Mouse (Mus musculus) embryonic facial prominence, embryonic 14.5 days (tissue): ENCODE data around the gene Rap2a. TPM values are rescaled to one million over a fixed set of nuclear protein-coding genes. Genes with fewer than 3 reads are reported as not detected.

Source experiments
- ATAC-seq: fragments of 200-750 bp; cut with Nextera tagmentation; 2 replicates; pipeline ENCODE4 v1.8.0; 2017; ENCODE audit warnings: low read depth, moderate number of reproducible peaks, moderate TSS enrichment
- DNase-seq: peaks from one replicate; pipeline ENCODE4 v3.0.0-alpha.2; 2015; ENCODE audit warnings: low spot score
- H3K27ac ChIP-seq: fragments of 300-500 bp; sonication (generic); replicated peaks from 2 replicates; pipeline ENCODE4 v1.5.1; 2014; ENCODE audit warnings: low read depth, mild to moderate bottlenecking, low read length, moderate library complexity
- H3K27me3 ChIP-seq: fragments of 300-500 bp; sonication (generic); replicated peaks from 2 replicates; pipeline ENCODE4 v1.6.1; 2014; ENCODE audit warnings: low read length; ENCODE audit not compliant: control insufficient read depth, insufficient read depth
- H3K36me3 ChIP-seq: fragments of 300-500 bp; sonication (generic); 2 replicates; pipeline ENCODE4 v1.6.1; 2014; ENCODE audit warnings: low read length, mixed read lengths; ENCODE audit not compliant: control insufficient read depth, insufficient read depth
- H3K4me1 ChIP-seq: fragments of 300-500 bp; sonication (generic); 2 replicates; pipeline ENCODE4 v1.6.1; 2014; ENCODE audit warnings: antibody characterized with exemption, low read length; ENCODE audit not compliant: control insufficient read depth, insufficient read depth
- H3K4me2 ChIP-seq: fragments of 300-500 bp; sonication (generic); 2 replicates; pipeline ENCODE4 v1.6.1; 2014; ENCODE audit warnings: low read depth, mild to moderate bottlenecking, low read length, moderate library complexity, mixed read lengths
- H3K4me3 ChIP-seq: fragments of 300-500 bp; sonication (generic); 2 replicates; pipeline ENCODE4 v1.5.1; 2014; ENCODE audit warnings: low read depth, mild to moderate bottlenecking, low read length
- H3K9ac ChIP-seq: fragments of 300-500 bp; sonication (generic); 2 replicates; pipeline ENCODE4 v1.6.1; 2014; ENCODE audit warnings: low read depth, mild to moderate bottlenecking, low read length, moderate library complexity, mixed read lengths
- H3K9me3 ChIP-seq: fragments of 300-500 bp; sonication (generic); 2 replicates; pipeline ENCODE4 v1.6.1; 2016; ENCODE audit warnings: low read length; ENCODE audit not compliant: control insufficient read depth
- WGBS: fragments of 180-500 bp; shearing (Covaris S2); extraction: QIAGEN DNeasy Blood & Tissue Kit; methylation state at CpG from one replicate; pipeline ENCODE4 v1.1.7; 2014; 5-methylcytosine and 5-hydroxymethylcytosine counted together
- polyA plus RNA-seq: library from polyadenylated mRNA; unstranded; fragments of >200 nt; fragmentation: Nextera tagmentation; extraction: Ambion mirVana; gene quantifications from 2 replicates; pipeline ENCODE4 v1.2.1, GENCODE M21; 2014

Rap2a gene
- polyA plus RNA-seq, 1 experiment from 2014 or later, result 19.9 TPM

DNA sequence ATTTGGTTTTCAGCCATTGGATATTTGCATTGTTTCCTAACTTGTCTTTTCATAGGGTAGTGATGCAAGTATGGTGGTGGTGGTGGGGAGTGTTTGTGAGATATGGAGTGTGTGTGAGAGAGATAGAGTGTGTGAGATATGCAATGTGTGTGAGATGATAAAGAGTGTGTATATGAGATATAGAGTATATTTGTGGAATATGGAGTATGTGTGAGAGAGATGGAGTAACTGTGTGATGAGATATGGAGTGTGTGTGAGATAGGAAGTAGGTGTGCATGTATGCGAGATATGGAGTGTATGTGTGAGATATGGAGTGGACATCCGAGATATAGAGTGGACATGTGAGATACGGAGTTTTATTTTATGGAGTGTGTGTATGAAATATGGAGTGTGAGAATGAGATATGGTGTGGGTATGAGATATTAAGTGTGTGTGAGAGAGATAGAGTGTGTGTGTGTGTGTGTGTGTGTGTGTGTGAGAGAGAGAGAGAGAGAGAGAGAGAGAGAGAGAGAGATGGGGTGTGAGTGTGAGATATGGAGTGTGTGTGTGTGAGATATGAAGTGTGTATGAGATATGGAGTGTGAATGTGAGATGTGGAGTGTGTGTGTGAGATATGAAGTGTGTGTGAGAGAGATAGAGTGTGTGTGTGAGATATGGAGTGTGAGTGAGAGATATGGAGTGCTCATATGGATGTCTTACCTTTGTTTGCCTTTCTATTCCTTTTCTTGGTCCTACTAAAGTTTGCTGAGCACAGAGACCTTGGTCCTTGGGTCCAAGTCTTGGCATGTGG, 14.1 kb upstream of the Rap2a start:
- DNase-seq (no peak), ATAC-seq (no peak)
- H3K4me3 ChIP-seq, result no peak overlapping the region
- no peak overlapping the region for H3K4me2 ChIP-seq
- no peaks in the 10 kb centered on the region for H3K36me3 ChIP-seq
- H3K4me1 ChIP-seq, result no peaks in the 10 kb centered on the region
- no peak overlapping the region for H3K9ac ChIP-seq
- H3K27ac ChIP-seq, result no peak overlapping the region
- WGBS, result 94% methylated on average over 3 of the region's 3 CpGs
- H3K9me3 ChIP-seq, result no peaks in the 10 kb centered on the region
- no peaks in the 10 kb centered on the region for H3K27me3 ChIP-seq

DNA sequence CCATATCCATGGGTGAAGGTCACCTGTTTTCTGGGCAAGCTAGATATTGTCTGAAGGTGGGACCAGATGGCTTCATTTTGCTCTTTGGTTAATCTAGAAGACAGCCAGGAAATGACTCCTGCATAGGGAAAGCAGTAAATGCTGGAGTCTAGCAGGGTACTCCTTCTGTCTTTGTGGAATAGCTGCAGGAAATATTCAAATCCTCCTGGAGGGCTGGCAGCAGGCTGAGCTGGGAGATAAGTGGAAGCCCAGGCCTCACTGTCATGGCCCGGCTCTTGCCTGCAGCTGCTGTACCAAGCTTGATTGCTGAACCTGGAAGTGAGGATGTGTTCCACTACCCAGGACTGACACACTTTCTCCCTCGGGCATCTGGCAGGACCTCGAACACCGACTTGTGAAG, 11.4 kb upstream of the Rap2a start:
- Histone ChIP-seq H3K27ac (no peak overlapping the region), H3K9me3 (no peaks in the 10 kb centered on the region), H3K27me3 (no peaks in the 10 kb centered on the region), H3K36me3 (no peaks in the 10 kb centered on the region), H3K4me3 (no peak overlapping the region), H3K4me2 (no peak overlapping the region), H3K9ac (no peak overlapping the region), H3K4me1 (no peaks in the 10 kb centered on the region)
- DNase-seq (no peak), ATAC-seq (no peak)
- 74% methylated on average over 4 of the region's 4 CpGs for WGBS

DNA sequence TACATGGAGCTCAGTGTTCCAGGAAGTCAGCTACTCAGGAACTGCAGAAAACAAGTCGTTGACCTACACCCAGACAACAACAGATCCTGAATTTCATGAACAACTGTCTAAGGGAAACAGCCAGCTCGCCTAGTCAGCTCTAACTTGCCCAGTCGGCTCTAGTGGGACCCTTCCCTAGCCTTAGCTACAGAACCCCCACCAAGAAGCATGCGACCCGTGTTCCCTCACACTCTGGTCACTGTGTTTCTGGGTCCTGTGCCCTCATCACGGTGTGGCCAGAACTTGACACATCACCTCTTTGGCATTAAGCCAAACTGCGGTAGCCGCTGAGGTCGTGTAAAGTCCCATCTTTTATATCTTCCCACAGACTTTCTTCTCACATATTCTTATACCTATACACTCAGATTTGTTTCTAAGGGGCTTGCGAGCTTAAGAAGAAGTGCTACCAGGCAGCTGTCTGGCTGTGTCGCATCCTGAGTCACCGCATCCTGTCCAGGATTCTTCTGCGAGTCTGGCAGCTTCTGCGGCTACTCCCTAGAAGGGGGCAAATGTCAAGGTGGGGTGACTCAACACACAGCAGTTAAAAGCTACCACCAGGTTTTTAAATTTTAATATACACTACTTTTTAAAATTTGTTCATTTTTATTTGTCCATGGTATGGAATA, 9.0 kb upstream of the Rap2a start:
- no peak overlapping the region for H3K9ac ChIP-seq
- H3K4me2 ChIP-seq, result no peak overlapping the region
- H3K4me3 ChIP-seq, result no peak overlapping the region
- DNase-seq (no peak), ATAC-seq (no peak)
- no peaks in the 10 kb centered on the region for H3K36me3 ChIP-seq
- H3K27ac ChIP-seq, result no peak overlapping the region
- H3K9me3 ChIP-seq, result no peaks in the 10 kb centered on the region
- H3K27me3 ChIP-seq, result no peaks in the 10 kb centered on the region
- 86% methylated on average over 14 of the region's 14 CpGs for WGBS
- H3K4me1 ChIP-seq, result no peaks in the 10 kb centered on the region

DNA sequence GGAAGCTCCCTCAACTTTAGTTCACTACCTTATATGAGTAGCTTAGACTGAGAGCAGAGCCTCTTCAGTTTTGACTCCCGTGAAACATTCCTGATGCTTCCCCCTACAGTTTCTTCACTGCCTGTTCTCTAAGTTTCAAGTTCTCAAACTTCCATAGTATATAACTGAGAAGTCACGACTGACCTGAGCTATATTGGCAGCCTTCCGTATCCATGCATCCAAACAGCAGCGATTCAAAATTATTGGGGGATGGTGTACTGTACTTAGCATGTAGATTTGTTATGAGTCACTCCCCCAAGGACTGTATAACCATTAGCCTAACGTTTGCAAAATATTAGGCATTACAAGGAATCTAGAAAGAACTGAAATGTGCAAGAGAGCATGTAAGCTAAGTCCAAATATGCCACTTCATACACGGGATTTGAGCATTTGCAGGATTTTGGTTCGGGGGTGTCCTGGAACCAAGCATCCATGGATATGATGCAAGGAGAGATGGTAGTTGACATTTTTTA, 2.0 kb upstream of the Rap2a start:
- Histone ChIP-seq H3K4me2 (peak overlapping the region; percentile 75), H3K27ac (no peak overlapping the region), H3K27me3 (no peaks in the 10 kb centered on the region), H3K4me1 (peaks cover 17% of the 10 kb centered on the region), H3K9ac (no peak overlapping the region), H3K9me3 (no peaks in the 10 kb centered on the region), H3K4me3 (peak overlapping the region; percentile 80; the same call in 1 of the 2 replicates), H3K36me3 (no peaks in the 10 kb centered on the region)
- no peak for DNase-seq
- no peak for ATAC-seq
- 61% methylated on average over 7 of the region's 7 CpGs for WGBS

DNA sequence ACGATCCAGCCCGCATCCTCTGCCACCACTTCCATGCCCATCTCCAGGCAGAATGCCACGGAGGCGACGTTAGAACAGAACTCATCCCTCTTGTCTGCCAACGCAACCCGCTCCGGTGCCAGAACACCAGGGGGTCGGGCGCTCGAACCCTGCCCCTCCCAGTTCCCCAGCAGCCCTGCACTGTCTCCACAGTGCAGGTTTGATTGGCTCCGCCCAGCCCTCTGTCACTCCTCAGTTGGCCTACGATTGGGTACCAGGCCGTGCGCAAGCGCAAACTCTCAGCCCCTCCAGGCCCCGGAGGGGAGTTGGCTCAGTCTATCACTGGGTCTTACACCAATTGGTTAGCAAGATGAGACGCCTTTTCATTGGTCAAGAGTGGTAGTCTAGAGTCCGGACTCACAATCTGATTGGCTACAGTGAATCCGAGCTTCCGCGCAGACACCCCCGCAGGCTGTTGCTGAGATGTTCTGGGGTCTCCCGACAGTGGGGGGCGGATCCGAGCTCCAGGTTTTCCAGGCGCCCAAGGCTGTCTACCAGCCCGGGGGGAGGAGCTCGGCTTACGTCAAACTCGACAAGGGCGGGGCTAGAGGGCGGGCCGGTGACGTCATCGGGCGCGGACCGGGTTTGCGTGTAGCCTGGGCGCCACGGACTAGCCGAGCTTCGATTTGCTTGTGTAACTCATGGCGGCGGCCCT, 809 bp upstream of the Rap2a start:
- Histone ChIP-seq H3K36me3 (no peaks in the 10 kb centered on the region), H3K27me3 (no peaks in the 10 kb centered on the region), H3K27ac (peak overlapping the region; percentile 99), H3K9me3 (no peaks in the 10 kb centered on the region), H3K4me2 (peak overlapping the region; percentile 75), H3K4me3 (peak overlapping the region; percentile 80), H3K9ac (peak overlapping the region; percentile 86), H3K4me1 (peaks cover 17% of the 10 kb centered on the region)
- under 1% methylated on average over 44 of the region's 46 CpGs for WGBS
- peak; percentile 100 for DNase-seq
- peak; percentile 96 for ATAC-seq

DNA sequence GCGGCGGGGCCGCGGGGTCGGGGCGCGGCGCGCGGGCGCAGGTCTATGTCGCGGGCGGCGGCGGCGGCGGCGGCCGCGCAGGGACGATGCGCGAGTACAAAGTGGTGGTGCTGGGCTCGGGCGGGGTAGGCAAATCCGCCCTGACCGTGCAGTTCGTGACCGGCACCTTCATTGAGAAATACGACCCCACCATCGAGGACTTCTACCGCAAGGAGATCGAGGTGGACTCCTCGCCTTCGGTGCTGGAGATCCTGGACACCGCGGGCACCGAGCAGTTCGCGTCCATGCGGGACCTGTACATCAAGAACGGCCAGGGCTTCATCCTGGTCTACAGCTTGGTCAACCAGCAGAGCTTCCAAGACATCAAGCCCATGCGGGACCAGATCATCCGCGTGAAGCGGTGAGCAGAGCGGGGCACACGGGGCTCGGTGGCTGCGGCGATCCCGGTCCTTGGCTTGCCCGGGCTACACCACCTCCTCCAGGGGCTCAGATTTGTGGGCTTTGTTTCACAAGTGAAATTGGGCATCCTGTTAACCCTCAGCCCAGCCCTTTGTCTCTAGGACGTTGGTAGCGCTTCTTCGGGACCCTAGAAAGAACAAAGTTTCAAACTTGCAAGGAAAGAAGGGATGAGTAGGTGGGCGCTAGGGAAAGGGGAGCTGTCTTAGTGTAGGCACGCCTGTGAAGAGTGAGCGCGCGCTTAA, 547 bp downstream of the Rap2a start:
- peak overlapping the region; percentile 80 for H3K4me3 ChIP-seq
- peak overlapping the region; percentile 86 for H3K9ac ChIP-seq
- ATAC-seq (peak; percentile 3; the same call in 1 of the 2 replicates), DNase-seq (peak; percentile 32)
- peaks cover 17% of the 10 kb centered on the region for H3K4me1 ChIP-seq
- no peaks in the 10 kb centered on the region for H3K27me3 ChIP-seq
- H3K9me3 ChIP-seq, result no peaks in the 10 kb centered on the region
- H3K36me3 ChIP-seq, result no peaks in the 10 kb centered on the region
- H3K4me2 ChIP-seq, result peak overlapping the region; percentile 64
- 0% methylated on average over 26 of the region's 62 CpGs for WGBS
- peak overlapping the region; percentile 99 for H3K27ac ChIP-seq

DNA sequence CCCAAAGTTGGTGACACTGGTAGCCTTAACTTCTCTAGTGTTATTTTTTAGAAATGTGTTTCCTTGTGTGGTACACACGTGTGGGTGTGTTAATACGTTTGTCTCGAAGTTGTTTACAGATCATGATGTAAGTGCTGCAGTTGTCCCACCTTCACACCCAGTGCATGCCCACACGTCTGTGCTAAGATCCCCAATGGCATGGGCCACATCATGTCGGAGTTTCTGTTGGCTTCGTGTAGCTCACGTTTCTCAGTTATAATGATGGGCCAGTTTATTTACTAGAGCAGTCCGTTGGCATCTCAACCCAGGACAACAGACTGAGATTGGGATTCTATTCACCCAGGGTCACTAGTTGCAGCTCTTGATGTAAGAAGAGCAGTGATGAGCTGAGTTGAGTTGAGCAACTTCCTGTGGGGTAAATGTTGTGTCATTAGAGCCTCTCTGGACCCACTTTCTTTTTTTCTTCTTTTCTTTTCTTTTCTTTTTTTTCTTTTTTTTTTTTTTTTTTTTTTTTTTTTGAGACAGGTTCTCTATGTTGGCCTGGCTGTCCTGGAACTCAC, 2.2 kb downstream of the Rap2a start:
- ATAC-seq (no peak), DNase-seq (no peak)
- Histone ChIP-seq H3K4me2 (peak overlapping the region; percentile 64), H3K27ac (no peak overlapping the region), H3K36me3 (no peaks in the 10 kb centered on the region), H3K4me3 (peak overlapping the region; percentile 14), H3K27me3 (no peaks in the 10 kb centered on the region), H3K9me3 (no peaks in the 10 kb centered on the region), H3K9ac (no peak overlapping the region), H3K4me1 (peaks cover 17% of the 10 kb centered on the region)
- 81% methylated on average over 8 of the region's 8 CpGs for WGBS

DNA sequence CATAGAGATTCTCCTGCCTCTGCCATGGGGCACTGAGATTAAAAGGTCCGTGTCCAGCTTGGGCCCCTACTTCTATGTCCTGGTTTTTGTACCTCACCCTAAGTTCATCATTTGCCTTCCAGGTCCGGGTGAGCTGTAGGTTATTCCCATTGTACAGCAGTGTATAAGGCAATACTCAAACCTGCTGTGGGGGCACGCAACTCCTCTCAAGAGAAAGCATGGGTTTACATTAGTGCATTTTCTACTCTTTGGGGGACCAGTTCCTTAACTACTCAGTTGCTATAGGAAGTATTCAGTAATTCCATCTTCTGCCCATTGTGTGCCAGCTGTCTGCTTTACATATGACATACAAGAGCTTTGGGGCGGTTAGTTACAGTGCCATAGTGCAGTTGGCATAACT, 2.7 kb downstream of the Rap2a start:
- Histone ChIP-seq H3K27ac (no peak overlapping the region), H3K4me3 (no peak overlapping the region), H3K4me2 (peak overlapping the region; percentile 64; the same call in 1 of the 2 replicates), H3K36me3 (no peaks in the 10 kb centered on the region), H3K9me3 (no peaks in the 10 kb centered on the region), H3K9ac (no peak overlapping the region), H3K4me1 (peaks cover 16% of the 10 kb centered on the region), H3K27me3 (no peaks in the 10 kb centered on the region)
- ATAC-seq, result no peak
- no peak for DNase-seq
- WGBS, result 96% methylated on average over 4 of the region's 4 CpGs
